Mouse (Mus musculus) adrenal gland, adult 8-10 months (tissue): ENCODE measurements around the gene Zfp978. TPM values are rescaled to one million over a fixed set of nuclear protein-coding genes. Genes with fewer than 3 reads are reported as not detected.
"Not testable (repeated sequence)": the region's sequence is repeated elsewhere in the genome, so short reads cannot be mapped to it uniquely, and the experiment has no call there.

ENCODE experiments used
- DNase-seq: peaks from one replicate; pipeline ENCODE4 v3.0.0; 2022
- total RNA-seq, 4 experiments: library from RNA; stranded (reverse); gene quantifications; 2 replicates each; pipeline ENCODE4 v1.2.4; 2022

Zfp978 gene
- total RNA-seq, 4 experiments from 2014 or later = 0.30 to 0.55 (median 0.36) TPM

GRCm38 (mm10) chr4:147417157-147417778 lies 56.2 kb downstream of the Zfp978 start:
- no peak for DNase-seq

DNA sequence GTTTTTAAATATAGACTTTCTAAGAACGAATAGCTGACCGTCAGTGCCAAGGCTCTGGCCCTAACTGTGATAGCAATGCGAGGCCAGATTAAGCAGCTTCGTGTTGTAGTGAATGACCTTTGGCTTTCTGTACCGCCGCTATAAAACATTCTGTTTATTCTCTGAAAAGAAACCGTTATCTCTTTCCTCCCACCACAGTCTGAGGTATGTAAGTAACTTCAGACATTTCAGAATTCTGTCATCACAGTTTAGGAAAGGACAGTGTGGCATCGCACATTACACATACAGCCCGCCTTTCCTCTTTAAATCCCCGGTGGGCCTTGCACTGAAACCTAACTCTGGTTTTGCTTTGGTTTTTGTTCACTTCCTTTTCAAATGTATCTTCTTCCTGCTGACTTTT lies 56.8 kb downstream of the Zfp978 start:
- DNase-seq = no peak

- DNase-seq = not testable (repeated sequence)
Observed at GRCm38 (mm10) chr4:147418333-147418732, 57.2 kb downstream of the Zfp978 start.

DNA sequence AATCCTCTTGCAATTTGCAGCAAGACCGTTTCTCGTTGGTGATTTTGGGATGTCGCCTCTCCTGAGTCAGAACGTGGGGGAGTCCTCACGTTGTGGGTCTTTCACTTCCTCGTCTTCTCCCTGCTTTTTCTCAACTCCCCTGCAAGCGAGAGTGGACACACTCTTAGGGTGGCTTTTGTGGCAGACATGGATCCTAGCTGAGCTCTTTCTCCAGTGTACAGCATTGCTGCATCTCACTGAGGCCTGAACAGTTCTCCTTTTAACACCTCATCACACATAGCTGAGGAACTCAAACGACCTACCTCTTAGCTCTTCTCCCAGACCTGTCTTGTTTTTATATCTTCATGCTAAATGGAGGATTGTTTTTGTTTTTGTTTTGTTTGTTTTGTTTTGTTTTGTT lies 58.1 kb downstream of the Zfp978 start:
- DNase-seq = not testable (repeated sequence)

DNA sequence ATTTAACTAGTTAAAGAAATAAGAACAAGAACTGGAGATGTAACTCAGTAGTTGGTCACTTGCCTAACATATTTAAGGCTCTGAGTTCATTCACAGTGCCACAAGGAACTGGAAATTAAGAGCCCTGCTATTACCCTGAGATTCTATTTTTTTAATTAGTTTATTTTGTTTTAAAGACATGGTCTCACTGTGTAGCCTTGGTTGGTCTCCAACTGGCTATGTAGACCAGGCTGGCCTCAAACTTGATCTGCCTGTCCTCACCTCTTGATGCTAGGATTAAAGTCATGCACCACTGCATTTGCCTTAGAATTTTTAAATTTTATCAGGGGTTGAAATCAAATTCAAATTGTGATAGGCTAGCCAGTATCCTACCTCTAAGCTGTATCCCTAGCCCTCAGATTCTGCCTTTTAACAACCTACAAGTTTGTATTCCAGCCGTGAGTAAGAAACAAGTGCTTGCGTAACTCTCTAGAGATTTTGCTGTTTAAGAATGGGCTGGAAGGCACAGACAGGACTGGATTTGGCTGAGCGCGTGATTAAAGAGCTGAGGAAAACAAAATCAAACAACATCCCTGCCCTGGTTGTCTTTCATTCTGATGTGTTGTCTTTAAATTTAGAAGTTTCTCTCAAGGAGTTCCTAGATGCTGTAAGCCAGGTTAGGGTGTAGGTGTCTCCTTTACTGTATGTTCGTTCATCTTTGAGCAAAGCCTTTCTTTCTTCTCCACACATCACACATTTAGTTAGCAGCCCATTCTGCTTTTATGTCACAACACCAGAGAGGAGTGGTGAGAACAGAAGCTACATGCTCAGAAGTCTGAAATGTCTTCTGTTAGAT lies 58.9 kb downstream of the Zfp978 start:
- DNase-seq = not testable (repeated sequence)

DNA sequence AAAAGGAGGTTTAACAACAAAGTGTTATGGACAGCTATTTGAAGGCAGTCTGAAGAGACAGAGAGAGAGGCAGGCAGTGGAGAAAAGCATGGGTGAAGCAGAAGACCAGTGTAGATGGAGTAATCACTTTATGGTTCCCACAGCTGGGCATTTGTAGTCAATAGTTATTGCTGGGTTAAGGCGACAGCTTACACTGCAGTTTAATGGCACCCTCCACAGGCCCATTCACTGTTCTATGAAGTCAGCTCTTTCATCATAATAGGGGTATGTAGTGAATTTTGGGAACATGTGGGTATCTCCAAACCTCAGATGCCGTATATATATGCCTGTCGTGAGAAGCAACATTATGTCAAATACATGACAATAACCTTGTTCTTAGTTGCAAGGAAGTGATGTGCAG lies 59.7 kb downstream of the Zfp978 start:
- DNase-seq = no peak

DNA sequence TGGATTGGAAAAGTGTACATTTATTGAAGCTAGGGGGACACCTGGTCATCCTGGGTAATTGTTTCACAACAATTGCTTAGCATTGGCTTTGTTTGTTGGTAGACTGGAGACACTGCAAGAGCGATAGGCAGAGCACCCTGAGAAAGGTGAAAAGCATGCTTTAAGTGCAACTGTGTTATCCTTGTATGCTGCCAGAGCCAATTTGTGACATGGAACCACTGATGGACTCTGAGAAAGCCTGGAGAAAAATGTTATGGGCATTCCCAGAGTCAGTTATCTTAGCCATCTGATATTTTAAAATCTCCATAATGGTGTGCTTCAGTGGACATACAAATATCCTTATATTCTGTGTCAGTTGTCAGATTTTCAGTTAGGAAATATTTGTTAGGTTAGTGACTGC lies 60.2 kb downstream of the Zfp978 start:
- DNase-seq = not testable (repeated sequence)

DNA sequence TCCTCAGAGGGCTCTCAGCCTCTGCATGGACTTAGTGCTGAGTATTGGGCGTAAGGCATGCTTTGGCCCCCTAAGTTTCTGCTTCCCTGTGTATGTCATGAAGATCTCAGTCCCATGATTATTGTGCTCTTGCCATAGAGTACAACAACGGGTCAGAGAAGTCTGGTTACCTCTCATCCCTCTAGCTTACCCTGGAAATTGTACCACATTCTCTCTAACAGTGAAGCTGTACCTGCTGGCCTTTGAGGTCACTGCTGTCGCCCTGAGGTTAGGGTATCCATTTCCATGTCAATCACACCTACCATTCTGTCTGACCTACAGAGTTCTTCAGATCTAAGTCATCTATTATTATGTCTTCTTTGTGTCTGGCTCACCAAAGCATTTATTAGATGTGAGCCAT lies 62.0 kb downstream of the Zfp978 start:
- no peak for DNase-seq

GRCm38 (mm10) chr4:147423641-147424298 lies 62.7 kb downstream of the Zfp978 start:
- no peak for DNase-seq

DNA sequence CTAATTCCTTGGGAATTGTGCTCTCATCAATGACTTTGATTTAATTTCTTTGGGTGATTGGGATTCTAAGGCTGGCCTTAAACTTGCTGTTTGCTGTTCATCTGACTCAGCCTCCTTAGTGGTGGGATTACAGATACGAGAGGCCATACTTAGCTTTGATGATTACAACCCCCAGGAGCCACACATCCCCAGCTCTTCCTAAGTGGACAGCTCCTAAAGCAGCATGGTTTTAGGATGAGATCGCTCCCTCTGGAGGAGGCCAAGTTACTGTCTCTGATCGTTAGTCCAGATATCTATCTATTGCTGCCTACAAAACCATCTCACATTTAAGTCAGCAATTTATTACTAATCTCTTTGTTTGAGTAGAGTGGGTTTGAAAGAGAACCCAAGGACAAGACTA lies 63.3 kb downstream of the Zfp978 start:
- DNase-seq = not testable (repeated sequence)

DNA sequence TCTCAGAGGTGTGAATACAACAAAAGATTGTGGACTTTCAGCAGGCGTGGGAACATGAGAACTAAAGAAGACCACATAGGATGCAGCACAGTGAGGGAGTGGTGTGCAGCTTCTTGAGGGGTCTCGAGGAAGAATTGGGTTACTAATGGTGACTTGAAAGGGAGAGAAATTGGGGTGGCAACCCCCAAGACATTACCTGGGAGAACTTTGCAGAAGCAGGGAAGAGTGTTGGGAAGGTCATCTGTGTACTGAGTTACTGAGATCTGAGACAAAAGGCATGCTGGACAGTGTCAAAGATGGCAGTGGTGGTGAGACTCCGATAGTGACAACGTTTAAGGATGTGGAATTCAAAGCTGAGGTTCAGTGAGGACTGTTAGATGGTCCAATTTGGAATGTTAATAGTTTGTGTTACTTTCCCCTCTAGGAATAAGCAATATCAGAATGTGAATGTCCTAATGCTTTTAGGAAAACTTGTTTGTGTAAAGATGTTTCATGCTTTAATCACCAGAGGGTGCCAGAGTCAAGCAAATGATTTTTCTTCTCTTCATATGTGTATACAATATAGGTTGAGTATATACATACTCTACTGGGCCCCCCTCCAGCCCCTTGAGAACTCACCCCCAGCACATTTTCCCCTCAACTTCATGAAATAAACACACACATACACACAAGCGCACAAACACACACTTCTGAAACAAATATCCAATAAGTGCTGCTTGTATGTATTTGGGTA lies 64.7 kb downstream of the Zfp978 start:
- not testable (repeated sequence) for DNase-seq

DNA sequence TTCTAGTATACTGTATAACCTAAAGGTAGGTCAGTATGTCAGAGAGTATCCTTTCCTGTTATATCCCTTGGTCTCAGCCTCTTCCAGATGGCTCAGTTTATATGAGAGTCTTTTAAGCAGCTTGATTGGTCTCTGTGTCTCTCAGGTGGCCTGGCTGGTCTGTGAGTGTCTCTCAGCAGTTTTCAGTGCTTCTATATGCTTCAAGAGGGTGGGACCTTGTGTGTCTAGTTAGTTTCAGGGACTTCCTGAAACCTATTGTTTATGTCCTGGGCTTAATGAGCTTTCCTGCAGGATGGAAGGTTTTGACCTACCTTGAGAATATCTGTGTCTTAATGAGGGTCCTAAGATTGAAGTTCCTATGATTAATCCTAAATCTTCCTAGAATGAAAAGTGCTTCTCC lies 69.5 kb downstream of the Zfp978 start:
- no peak for DNase-seq

DNA sequence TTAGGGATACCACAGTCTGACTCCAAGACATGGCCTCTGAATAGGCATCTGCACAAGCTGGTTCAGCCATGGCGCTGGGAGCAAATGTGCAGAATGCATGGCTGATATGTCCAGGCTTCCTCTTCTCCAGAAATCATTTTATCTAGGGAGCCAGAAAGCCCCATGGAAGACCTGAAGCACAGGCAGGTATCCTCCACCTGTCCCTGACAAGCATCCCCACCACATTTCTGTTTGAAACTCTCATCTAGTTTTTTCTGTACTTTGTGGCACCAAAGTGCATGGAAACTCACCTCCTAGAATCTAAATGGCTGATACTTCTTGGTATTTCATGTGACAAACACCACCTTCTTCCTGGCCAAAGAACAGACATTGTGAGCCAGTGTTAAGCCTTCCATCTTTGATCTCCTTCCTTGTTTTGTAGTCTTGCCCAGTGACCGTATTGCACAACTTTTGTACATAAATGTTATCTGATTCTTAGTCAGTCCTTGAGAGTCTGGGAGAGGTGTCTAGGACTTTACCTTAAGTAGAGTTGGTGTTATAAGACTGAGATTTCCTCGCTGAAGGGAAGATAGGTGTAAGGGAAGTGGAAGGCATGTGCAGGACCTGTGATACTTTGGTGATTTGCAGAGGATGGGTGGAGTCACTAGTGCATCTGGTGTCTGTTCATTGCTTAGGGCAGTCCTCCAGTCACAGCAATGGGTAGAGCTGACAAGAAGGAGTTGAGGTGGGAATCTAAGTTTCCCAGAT lies 70.8 kb downstream of the Zfp978 start:
- not testable (repeated sequence) for DNase-seq

DNA sequence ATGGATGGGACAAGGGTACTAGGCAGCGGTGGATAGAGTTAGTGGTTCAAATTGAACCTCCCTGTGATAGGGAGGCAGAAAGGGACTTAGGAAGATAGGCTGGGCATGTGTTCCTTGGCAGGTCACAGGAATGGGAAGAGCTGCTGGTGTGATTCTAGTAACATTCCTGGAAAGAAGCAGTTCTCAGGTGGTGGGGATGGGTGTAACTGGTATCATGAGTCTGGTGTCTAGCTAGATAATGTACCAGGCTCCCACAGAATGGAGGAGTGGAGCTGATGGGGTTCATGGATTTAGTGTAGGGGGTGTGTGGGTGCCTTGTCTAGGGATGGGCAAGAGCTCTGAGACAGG lies 71.3 kb downstream of the Zfp978 start:
- no peak for DNase-seq

GRCm38 (mm10) chr4:147433017-147433416 lies 71.9 kb downstream of the Zfp978 start:
- DNase-seq = peak; percentile 48

GRCm38 (mm10) chr4:147433874-147434273 lies 72.8 kb downstream of the Zfp978 start:
- no peak for DNase-seq

Other genes with a start within 250 kb of the Zfp978 start
- 10 to 100 TPM in 1 of 4 experiments, 1 to 10 TPM in 3; 7.3 to 10.4 (median 8.2) TPM for gene Zfp991, start 229.3 kb upstream of the Zfp978 start, total RNA-seq
- gene Zfp988, start 55.6 kb upstream of the Zfp978 start, total RNA-seq = under 1 TPM in 3 of 4 experiments, not detected in 1; 0.30 to 0.40 (median 0.35) TPM
- gene Zfp982, start 131.1 kb downstream of the Zfp978 start, total RNA-seq = 10 to 100 TPM; 14.2 to 21.0 (median 17.1) TPM
- 1 to 10 TPM in 1 of 4 experiments, under 1 TPM in 3; 0.26 to 2.0 (median 0.85) TPM for gene Gm16503, start 178.9 kb downstream of the Zfp978 start, total RNA-seq
- under 1 TPM; 0.10 to 0.46 (median 0.24) TPM for gene Zfp985, start 192.0 kb downstream of the Zfp978 start, total RNA-seq